Mouse (Mus musculus) T-cell, adult 66 days (primary cell): Measurements from ENCODE around the gene Snx5. TPM values are rescaled to one million over a fixed set of nuclear protein-coding genes. Genes with fewer than 3 reads are reported as not detected.

ENCODE experiments used
- total RNA-seq, 2 experiments: library from RNA; stranded (reverse); gene quantifications; 3 replicates in 1 of 2; 4 replicates in 1 of 2; pipeline ENCODE4 v1.2.4; 2023

The Snx5 gene
- total RNA-seq: 100 to 1,000 TPM; 283 to 309 TPM

GRCm38 (mm10) chr2:144270507-144271420, at the start of gene Snx5, which contains the start of gene Mgme1:
TSS of gene Snx5 (minus strand) at chr2:144270906.
TSS of gene Mgme1 (plus strand) at chr2:144270663.

Other genes starting within 250 kb of the Snx5 start
- not detected for gene Banf2, start 237.8 kb downstream of the Snx5 start, total RNA-seq
- gene Mgme1, start 243 bp downstream of the Snx5 start, total RNA-seq: 1 to 10 TPM; 4.7 to 5.1 TPM
- gene Ovol2, start 61.2 kb upstream of the Snx5 start, total RNA-seq: not detected
- gene Kat14, start 98.1 kb upstream of the Snx5 start, total RNA-seq: 10 to 100 TPM; 31.7 to 39.6 TPM
- gene Pet117, start 98.1 kb upstream of the Snx5 start, total RNA-seq: 10 to 100 TPM in 1 of 2 experiments, 1 to 10 TPM in 1; 3.9 to 12.6 TPM